Mouse (Mus musculus): ENCODE measurements around the gene Nup214.

- TF ChIP-seq CTCF (IDR thresholded peaks at IDR 0.05; ENCODE audit: borderline replicate concordance, control insufficient read depth, extremely low read depth, insufficient read depth, low read length, poor library complexity) (no peak), POLR2A (IDR thresholded peaks at IDR 0.05; ENCODE audit: control insufficient read depth, extremely low read depth, insufficient read depth, low read length, poor library complexity) (no peak)
These were observed 35.9 kb upstream of the Nup214 start for GRCm38 (mm10) chr2:31938298-31938697.

All from thymus, adult 2 months (tissue).